Mouse (Mus musculus): ENCODE measurements at regions not wholly inside any gene's neighbourhood (a gene's known extent, or its start where the extent isn't known, plus 50 kb on each side); places are given as distances from the start of the nearest gene placed in this dataset.

DNA sequence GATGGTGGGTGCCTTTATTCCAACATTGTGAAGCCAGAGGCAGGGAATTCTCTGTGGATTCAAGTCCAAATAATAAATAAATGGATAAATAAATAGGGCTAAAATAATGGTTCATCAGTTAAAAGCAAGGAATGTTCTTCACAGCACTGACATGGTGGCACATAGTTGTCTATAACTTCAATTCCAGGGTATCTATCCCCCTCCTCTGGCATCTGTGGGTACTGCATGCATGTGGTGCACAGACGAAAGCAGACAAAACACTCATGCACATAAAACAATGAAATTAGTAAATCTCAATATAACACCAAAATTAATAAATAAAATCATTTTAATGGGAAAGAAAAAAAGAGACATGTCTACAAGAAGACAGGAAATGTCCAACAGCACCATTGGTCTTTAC lies 54.3 kb upstream of the Ppt1 start:
- H3K36me3 ChIP-seq (ENCODE audit: insufficient read depth, low read length): no peaks in the 10 kb centered on the region
- WGBS: 90% methylated on average over 1 of the region's 1 CpGs
- no peak overlapping the region for H3K4me3 ChIP-seq (ENCODE audit: low read length)
- DNase-seq (ENCODE audit: low spot score) (no peak), ATAC-seq (no peak)
- H3K27me3 ChIP-seq (ENCODE audit: insufficient read depth, low read length): no peaks in the 10 kb centered on the region
- no peak overlapping the region for H3K27ac ChIP-seq
- no peak overlapping the region for H3K9ac ChIP-seq (replicated peaks; ENCODE audit: low read length)
- H3K4me1 ChIP-seq (ENCODE audit: insufficient read depth, low read length): no peaks in the 10 kb centered on the region
- no peak overlapping the region for H3K4me2 ChIP-seq (ENCODE audit: low read depth, low read length)
- peak; percentile 34 for TF ChIP-seq CTCF (IDR thresholded peaks at IDR 0.05; ENCODE audit: low read depth)
- H3K9me3 ChIP-seq (ENCODE audit: low read length): no peaks in the 10 kb centered on the region

All from hindbrain, postnatal 0 days (tissue).